Mouse (Mus musculus) R1 (cell line): ENCODE data around the gene Exosc6.
A peak's percentile ranks its signal among the peaks of the same experiment; 100 is the strongest.
"Not testable (repeated sequence)": the region's sequence is repeated elsewhere in the genome, so short reads cannot be mapped to it uniquely, and the experiment has no call there.

Experiments
- DNase-seq: peaks from one replicate; pipeline ENCODE4 v3.0.0-alpha.2; 2018; ENCODE audit warnings: low read depth, low spot score

The Exosc6 gene

GRCm38 (mm10) chr8:111061688-111062071 is 5.5 kb downstream of the Exosc6 start:
- DNase-seq, result peak; percentile 75

GRCm38 (mm10) chr8:111062072-111062757 is 6.1 kb downstream of the Exosc6 start:
- peak; percentile 94 for DNase-seq

DNA sequence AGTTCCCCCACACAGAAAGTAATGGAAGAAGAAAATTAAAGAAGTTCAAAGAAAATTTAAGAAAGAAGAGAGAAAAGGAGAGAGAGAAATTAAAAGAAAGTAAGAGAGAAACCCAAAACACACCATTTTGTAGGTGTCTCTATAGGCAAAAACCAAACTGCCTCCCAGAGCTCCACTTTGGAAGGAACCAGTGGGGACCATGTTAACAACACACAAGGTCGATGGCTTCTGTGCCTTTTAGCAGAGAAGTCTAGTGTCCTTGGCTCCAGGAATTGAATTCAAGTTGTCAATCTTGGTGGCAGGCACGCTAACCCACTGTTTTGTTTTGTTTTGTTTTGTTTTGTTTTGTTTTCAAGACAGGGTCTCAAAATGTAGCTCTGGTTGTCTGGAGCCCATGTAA is 6.8 kb downstream of the Exosc6 start:
- DNase-seq, result no peak

DNA sequence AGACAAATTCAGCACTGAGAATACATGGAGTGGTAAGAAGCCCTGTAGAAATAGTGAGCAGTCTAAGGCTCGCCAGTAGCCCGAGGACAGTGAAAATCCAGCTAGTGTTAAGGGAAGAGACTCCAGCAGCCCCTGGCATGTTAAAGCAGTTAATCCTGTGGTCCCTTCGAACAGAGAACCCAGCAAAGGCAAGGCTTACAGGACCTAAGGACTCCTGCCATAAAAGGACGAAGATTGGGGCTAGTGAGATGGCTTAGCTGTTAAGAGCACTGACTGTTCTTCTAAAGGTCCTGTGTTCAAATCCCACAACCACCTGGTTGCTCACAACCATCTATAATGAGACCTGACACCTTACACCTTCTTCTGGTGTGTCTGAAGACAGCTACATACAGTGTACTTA is 10.2 kb downstream of the Exosc6 start:
- DNase-seq, result no peak

DNA sequence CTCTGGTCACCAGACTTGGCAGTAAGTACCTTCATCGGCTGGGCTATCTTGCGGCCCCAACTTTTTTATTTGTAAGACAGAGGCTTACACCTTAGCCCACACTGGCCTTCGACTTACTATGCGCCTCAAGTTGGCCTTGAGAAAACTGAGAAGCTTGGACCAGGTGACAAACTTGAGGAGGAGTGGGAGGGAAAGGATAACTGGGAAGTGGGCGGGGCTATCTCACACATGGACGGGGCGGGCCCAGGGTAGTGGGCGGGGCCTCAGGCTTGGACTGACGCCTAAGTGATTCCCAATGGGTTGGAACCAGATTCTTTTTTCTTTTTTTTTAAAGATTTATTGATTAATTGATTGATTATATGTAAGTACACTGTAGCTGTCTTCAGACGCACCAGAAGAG is 11.3 kb downstream of the Exosc6 start:
- DNase-seq, result peak; percentile 75

GRCm38 (mm10) chr8:111068660-111069059 is 12.5 kb downstream of the Exosc6 start:
- DNase-seq, result not testable (repeated sequence)

GRCm38 (mm10) chr8:111075926-111076325 is 19.8 kb downstream of the Exosc6 start:
- DNase-seq, result no peak

- DNase-seq, result no peak
Observed at GRCm38 (mm10) chr8:111079461-111079860, 23.3 kb downstream of the Exosc6 start.

DNA sequence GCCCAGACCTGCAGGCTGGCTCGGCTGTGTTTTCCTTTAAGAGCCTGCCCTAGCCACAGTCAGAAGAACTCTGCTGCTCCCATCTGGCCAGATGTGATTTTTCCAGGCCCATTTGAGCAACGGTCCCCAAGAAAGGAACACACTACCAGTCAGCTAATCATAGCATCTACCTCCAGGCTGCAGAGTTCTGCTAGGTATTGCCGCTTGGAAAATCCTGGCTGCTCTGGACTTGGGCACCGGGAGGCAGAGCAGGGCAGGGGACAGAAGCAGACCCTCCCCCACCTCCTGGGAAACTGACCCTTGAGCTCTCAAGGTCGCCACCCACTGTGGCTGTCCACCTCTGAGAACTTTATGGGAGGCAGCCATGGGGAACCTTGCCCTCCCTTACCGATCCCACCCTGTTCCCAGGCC is 23.7 kb downstream of the Exosc6 start:
- peak; percentile 28 for DNase-seq

- DNase-seq, result no peak
Observed at GRCm38 (mm10) chr8:111081580-111082258, 25.6 kb downstream of the Exosc6 start.

DNA sequence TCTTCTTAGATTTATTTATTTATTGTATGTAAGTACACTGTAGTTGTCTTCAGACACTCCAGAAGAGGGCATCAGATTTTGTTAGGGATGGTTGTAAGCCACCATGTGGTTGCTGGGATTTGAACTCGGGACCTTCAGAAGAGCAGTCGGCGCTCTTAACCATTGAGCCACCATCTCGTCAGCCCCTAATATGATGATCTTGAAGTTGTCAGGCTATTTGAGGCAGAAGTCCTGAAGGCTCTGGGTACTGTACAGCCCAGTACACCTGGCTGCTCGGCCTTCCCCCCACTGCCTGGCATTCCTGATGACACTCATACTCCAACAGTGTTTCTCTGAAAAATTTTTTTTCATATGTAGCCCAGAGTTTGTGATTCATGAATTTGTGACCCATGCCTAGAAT is 27.8 kb downstream of the Exosc6 start:
- not testable (repeated sequence) for DNase-seq

DNA sequence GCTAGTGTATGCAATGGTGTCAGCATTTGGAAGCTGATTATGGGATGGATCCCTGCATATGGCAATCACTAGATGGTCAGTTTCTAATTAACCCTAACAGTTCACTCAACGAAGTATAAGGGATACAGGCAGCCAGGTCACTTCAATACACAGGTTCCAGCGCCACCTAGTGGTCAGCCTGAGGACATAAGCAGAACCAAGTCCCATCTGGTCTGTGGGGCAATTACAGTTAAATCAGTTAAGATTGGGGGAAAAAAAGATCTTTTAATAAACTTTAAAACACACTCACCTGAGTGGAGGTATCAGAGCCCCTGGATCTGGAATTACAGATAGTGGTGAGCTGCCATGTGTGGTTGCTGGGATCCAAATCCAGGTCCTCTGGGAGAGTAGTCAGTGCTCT is 34.0 kb downstream of the Exosc6 start:
- peak; percentile 77 for DNase-seq

DNA sequence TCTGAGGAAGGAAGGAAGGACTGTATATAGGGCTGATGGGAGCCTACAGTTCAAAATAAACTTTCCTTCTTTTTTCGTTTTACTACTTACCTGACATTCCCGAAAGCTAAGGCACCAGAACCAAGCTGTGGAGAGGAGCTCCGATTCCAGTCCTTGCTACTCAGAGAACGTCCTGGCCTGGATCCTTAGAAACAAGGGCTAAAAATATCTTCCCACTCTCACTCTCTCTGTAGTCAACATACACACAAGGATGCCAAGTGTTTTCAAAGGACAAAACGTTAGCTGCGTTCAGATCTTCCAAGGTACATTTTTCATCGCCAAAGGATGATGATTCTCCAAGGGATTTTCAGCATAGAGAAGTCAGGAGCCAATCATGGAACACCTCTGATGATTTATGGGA is 35.6 kb downstream of the Exosc6 start:
- DNase-seq, result no peak

- not testable (repeated sequence) for DNase-seq
Observed at GRCm38 (mm10) chr8:111092326-111092725, 36.2 kb downstream of the Exosc6 start, which contains the start of gene Clec18a. Clec18a (minus strand) TSS chr8:111092426.

GRCm38 (mm10) chr8:111093865-111094718 is 38.0 kb downstream of the Exosc6 start, which contains the start of gene Pdpr:
Pdpr (plus strand) TSS chr8:111094630.
- peak; percentile 89 for DNase-seq

- peak; percentile 51 for DNase-seq
Observed at GRCm38 (mm10) chr8:111094719-111095302, 38.7 kb downstream of the Exosc6 start.
